Mouse (Mus musculus): ENCODE results near the gene Gm49318.

Gm49318 gene

GRCm38 (mm10) chr9:22030386-22030785 lies 40.7 kb downstream of the Gm49318 start:
- DNase-seq (ENCODE audit: low read depth, low spot score): no peak

DNA sequence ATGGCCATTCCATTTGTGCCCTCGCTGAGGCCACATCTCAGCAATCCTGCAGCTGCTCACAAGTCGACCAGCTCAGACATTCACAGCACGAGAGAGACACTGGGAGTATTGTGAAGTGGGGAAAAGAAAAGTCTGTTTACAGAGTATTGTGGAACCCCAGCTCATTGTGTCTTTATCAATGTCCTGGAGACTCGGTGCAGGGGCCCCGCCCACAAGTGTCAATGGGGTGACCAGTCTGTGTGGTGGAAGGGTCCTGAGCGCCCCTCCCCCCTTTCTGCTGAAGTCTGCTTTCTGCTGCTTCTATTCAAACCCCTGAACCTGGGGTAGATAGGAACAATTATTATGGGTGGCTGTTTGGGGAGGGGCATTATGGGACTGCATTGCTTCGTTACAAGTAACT lies 42.6 kb downstream of the Gm49318 start:
- no peak for DNase-seq (ENCODE audit: low read depth, low spot score)

DNA sequence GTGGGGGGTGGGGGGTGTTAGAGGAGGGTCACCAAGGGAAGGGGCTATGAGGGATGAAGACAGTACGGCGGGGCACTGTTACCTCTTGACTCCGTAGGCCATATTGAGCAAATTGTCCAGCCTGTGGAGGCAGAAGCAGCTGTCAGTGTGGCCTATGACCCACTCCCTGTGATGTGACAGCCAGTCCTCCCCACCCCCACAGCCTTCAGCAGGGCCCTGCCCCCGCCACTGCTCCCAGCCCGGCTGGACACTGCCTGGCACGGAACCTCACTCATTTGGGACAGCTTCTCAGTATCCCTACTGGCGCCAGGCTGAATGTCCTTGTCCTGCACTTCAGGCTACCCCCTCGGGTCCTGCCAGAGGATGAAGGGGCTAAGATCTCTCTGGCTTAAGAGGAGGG lies 46.5 kb downstream of the Gm49318 start:
- DNase-seq (ENCODE audit: low read depth, low spot score): no peak

- DNase-seq (ENCODE audit: low read depth, low spot score): no peak
Measured at GRCm38 (mm10) chr9:22017208-22017825, 53.7 kb downstream of the Gm49318 start.

- DNase-seq (ENCODE audit: low read depth, low spot score): no peak
Measured at GRCm38 (mm10) chr9:22016245-22016644, 54.8 kb downstream of the Gm49318 start.

DNA sequence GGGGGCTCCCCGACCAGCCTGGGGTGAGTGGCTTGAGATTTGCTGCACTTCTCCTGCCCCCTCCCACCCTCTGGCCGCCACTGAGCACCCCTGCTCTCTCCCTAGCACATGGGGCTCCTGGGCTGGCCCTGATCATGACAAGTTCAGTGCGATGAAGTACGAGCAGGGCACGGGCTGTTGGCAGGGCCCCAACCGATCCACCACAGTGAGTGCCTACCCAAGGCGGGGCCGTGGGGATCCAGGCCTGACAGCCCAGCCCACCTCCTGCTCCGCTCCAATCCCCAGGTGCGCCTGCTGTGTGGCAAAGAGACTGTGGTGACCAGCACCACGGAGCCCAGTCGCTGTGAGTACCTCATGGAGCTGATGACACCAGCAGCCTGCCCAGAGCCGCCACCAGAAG lies 58.3 kb downstream of the Gm49318 start:
- DNase-seq (ENCODE audit: low read depth, low spot score): no peak

- DNase-seq (ENCODE audit: low read depth, low spot score): no peak
Measured at GRCm38 (mm10) chr9:22011055-22011454, 60.0 kb downstream of the Gm49318 start.

- no peak for DNase-seq (ENCODE audit: low read depth, low spot score)
Measured at GRCm38 (mm10) chr9:22004546-22004945, 66.5 kb downstream of the Gm49318 start.

GRCm38 (mm10) chr9:22003163-22003554 lies 67.9 kb downstream of the Gm49318 start:
- peak; percentile 77 for DNase-seq (ENCODE audit: low read depth, low spot score)

GRCm38 (mm10) chr9:22002194-22003162 lies 68.6 kb downstream of the Gm49318 start, which contains the start of the genes Ccdc151 and Prkcsh:
Gene Ccdc151, minus strand, starts transcription at chr9:22002634.
Gene Prkcsh, plus strand, starts transcription at chr9:22002806.
- DNase-seq (ENCODE audit: low read depth, low spot score): peak; percentile 100

DNA sequence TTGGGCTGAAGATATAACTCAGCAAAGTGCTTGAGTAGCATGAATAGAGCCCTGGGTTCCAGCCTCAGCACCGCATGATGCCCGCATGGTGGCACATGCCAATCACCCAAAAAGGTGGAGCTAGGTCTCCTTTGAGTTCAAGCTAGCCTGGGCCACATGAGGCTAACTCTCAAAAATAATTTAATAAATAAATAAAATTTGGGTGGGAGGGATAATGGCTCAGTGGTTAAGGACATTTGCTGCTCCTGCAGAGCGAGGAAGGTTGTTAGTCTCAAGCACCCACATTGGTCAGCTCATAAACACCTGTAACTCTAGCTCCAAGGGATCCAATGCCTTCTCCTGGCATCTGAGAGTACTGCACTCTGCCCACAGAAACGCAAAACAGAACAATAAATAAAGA lies 69.4 kb downstream of the Gm49318 start:
- no peak for DNase-seq (ENCODE audit: low read depth, low spot score)

DNA sequence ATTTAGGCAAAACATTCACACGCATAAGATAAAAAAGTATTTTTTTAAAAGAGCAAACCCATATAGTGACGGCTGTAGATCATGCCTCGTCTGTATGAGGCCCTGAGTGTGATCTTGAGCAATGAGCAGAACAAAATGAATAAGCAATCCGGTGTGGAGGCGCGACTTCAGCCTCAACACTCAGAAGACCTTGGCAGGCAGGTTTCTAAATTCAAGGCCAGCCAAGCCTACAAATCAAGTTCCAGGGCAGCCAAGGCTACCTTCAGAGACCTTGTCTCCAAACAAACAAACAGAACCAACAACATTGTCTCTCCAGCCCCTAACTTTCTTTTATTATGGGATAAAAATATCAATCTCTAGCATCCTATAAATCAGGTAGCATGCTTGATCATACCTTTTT lies 70.8 kb downstream of the Gm49318 start:
- no peak for DNase-seq (ENCODE audit: low read depth, low spot score)

- no peak for DNase-seq (ENCODE audit: low read depth, low spot score)
Measured at GRCm38 (mm10) chr9:21996178-21996867, 74.7 kb downstream of the Gm49318 start.

- DNase-seq (ENCODE audit: low read depth, low spot score): no peak
Measured at GRCm38 (mm10) chr9:21992227-21992626, 78.8 kb downstream of the Gm49318 start.

DNA sequence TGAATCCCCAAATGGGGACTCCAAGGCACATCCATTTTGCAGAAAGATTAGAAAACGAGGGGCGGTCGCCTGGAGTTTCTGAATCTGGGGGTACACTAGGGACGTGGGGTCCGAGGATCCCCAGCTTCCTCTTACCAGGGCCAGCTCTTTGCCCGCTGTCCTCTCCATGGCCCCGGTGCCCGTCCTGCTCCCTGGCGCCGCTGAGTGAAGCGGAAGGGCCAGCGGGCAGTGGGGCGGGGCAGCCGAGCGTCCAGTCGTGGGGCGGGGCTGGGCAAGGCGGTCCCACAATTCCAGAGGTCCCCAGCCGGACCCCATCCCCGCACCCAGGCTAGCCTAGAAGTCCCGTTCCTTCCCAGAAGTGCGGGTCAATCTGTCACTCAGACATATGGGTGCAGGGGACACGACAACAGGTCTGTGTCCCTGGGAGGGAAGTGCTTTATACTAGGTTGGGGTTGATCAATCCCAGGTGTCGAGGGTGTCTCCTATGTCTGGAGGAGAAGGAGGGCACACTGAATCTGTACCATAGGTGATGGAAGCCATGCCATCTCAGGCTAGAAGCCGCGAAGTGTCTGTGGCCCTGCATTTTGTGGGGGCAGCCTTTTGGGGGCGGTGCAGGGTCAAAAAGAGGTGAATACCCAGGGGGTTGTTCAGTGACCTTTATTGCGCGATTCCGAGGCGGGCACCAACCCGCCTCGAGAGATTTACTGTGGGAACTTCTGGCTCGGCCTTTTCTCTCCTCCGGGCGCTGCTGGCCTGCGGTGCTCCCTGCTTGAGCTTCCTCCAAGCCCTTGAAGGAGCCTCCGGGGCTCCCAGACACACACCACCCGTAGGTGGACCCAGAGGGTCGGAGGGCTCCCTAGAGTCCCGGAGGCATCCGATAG lies 81.6 kb downstream of the Gm49318 start, which contains the start of gene Rgl3:
Gene Rgl3, minus strand, starts transcription at position 217 of the 881 bp plus-strand sequence.
- peak; percentile 21 for DNase-seq (ENCODE audit: low read depth, low spot score)

GRCm38 (mm10) chr9:21988421-21989101 lies 82.5 kb downstream of the Gm49318 start:
- DNase-seq (ENCODE audit: low read depth, low spot score): no peak

- DNase-seq (ENCODE audit: low read depth, low spot score): no peak
Measured at GRCm38 (mm10) chr9:21987592-21988342, 83.3 kb downstream of the Gm49318 start.
